In genomic region chr5:148379455-148380245, GRCm38 (mm10) we compare ENCODE assay signal across 8 mouse cellular contexts. TPM values are rescaled to one million over a fixed set of nuclear protein-coding genes. Genes with fewer than 3 reads are reported as not detected.
A peak's percentile ranks its signal among the peaks of the same experiment; 100 is the strongest.
DNase-seq lines count a peak whose midpoint lies in the region; ATAC-seq and TF ChIP-seq lines count a peak whose summit lies in the region.

No protein-coding gene starts in this region.

- TF ChIP-seq POLR2A in testis, adult 2 months (IDR thresholded peaks at IDR 0.05; ENCODE audit: control insufficient read depth, low read depth, low read length) = no peak

- no peaks in the 10 kb centered on the region for H3K27me3 ChIP-seq in testis, adult 2 months (ENCODE audit: control insufficient read depth, insufficient read depth, low read length)

- ATAC-seq in monocyte, adult 5-6 weeks (replicated peaks; ENCODE audit: insufficient number of reproducible peaks, low FRiP score, low TSS enrichment, poor library complexity, severe bottlenecking) = peak; percentile 93

- H3K36me3 ChIP-seq in testis, adult 2 months (ENCODE audit: control insufficient read depth, insufficient read depth, low read length) = no peaks in the 10 kb centered on the region

- no peak overlapping the region for H3K4me3 ChIP-seq in testis, adult 2 months (ENCODE audit: control insufficient read depth, low read depth, low read length)

- no peak overlapping the region for H3K27ac ChIP-seq in testis, adult 2 months (ENCODE audit: control insufficient read depth, insufficient read depth, low read depth, low read length)

- TF ChIP-seq CTCF in testis, adult 2 months (IDR thresholded peaks at IDR 0.05; ENCODE audit: control insufficient read depth, insufficient read depth, insufficient replicate concordance, low read depth, low read length) = peak; percentile 90

- H3K4me1 ChIP-seq in testis, adult 2 months (ENCODE audit: control insufficient read depth, insufficient read depth, low read length) = peaks cover 7% of the 10 kb centered on the region

- DNase-seq in testis, postnatal 14 days (ENCODE audit: low spot score) = no peak
- DNase-seq in induced T-regulatory cell, adult 2 months (ENCODE audit: low read depth) = peak; percentile 75
- no peak for DNase-seq in right cerebral cortex, postnatal 25 days
- DNase-seq in embryo, embryonic 9.5 days (ENCODE audit: extremely low spot score) = no peak
- no peak for DNase-seq in right cerebral cortex, postnatal 14 days
- no peak for DNase-seq in frontal cortex, postnatal 10 days (ENCODE audit: low spot score in 2 of 2)

RNA-seq across cellular contexts. Expression of gene Slc7a1, which starts 20.1 kb away (rescaled TPM):
- polyA plus RNA-seq in testis, adult 2 months (2012; rRNA removed) = 8.9 and 10.5 TPM in 2 replicates
- 18.7 to 39.0 TPM (median 26.6 TPM) in 3 replicates for total RNA-seq in monocyte, adult 5-6 weeks (2017)
